In the genomic region with DNA sequence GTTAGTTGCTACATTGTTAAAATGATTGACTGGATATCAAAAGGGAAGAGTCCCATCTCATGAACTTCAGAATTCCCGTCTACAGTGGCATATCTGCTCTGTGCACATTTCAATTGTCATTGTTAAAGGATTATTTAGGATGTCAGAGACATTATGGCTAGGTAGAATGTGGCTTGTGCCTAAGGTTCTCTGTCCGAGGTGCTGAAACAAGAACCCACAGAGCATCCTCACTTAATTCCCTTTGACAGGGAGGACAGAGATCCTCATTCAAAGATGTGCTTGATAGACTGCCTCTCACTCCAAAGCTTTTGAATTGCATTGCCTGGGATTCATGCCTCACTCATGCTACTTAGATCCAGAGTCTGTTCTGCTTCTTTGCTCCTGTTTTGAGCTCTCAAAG, we compare ENCODE assay signal across 19 mouse cellular contexts.
DNase-seq lines count a peak whose midpoint lies in the region; ATAC-seq lines count a peak whose summit lies in the region.
"Had no signal": no experiment of that assay in that cellular context is flagged by ENCODE, and none has a peak within 500 bp of the region (broad histone marks: within the 10 kb centered on the region; RNA-seq: fewer than 3 reads in every experiment).

No protein-coding gene starts in this region.

- H3K36me3 ChIP-seq in kidney, embryonic 14.5 days (ENCODE audit: control insufficient read depth, insufficient read depth, low read length), result no peaks in the 10 kb centered on the region
- H3K36me3 ChIP-seq: embryonic facial prominence, embryonic 12.5 days; forebrain, embryonic 12.5 days; G1E; heart, embryonic 12.5 days; limb, embryonic 12.5 days; midbrain, embryonic 12.5 days; neural tube, embryonic 12.5 days; stomach, embryonic 15.5 days had no signal

- no peak overlapping the region for H3K4me3 ChIP-seq in kidney, embryonic 14.5 days (ENCODE audit: low read length)
- H3K4me3 ChIP-seq: embryonic facial prominence, embryonic 12.5 days; forebrain, embryonic 12.5 days; heart, embryonic 12.5 days; limb, embryonic 12.5 days; midbrain, embryonic 12.5 days; neural tube, embryonic 12.5 days; stomach, embryonic 15.5 days had no signal

- WGBS in kidney, embryonic 14.5 days, result 2% methylated on average over 2 of the region's 2 CpGs

- DNase-seq in adrenal gland, postnatal 10 days, result peak; percentile 15
- DNase-seq in adrenal gland, adult 2 months, result no peak
- DNase-seq in kidney, postnatal 4 days, result peak; percentile 49 to 50
- DNase-seq in embryo, embryonic 10 days (ENCODE audit: low spot score), result peak; percentile 68
- DNase-seq in retina, embryonic 14.5 days (ENCODE audit: low spot score), result peak; percentile 55
- no peak for DNase-seq in layer of hippocampus, adult 18-20 months (ENCODE audit: low spot score in 2 of 2)
- DNase-seq: gastrocnemius, postnatal 10 days; layer of hippocampus, adult 9-11 months; lung, adult 2 months had no signal

- no peak overlapping the region for H3K4me2 ChIP-seq in kidney, embryonic 14.5 days (replicated peaks; ENCODE audit: low read depth, low read length)
- H3K4me2 ChIP-seq: embryonic facial prominence, embryonic 12.5 days; forebrain, embryonic 12.5 days; heart, embryonic 12.5 days; limb, embryonic 12.5 days; midbrain, embryonic 12.5 days; neural tube, embryonic 12.5 days; stomach, embryonic 15.5 days had no signal

- no peaks in the 10 kb centered on the region for H3K9me3 ChIP-seq in kidney, embryonic 14.5 days (ENCODE audit: control insufficient read depth, low read length)
- H3K9me3 ChIP-seq: embryonic facial prominence, embryonic 12.5 days; forebrain, embryonic 12.5 days; heart, embryonic 12.5 days; limb, embryonic 12.5 days; midbrain, embryonic 12.5 days; neural tube, embryonic 12.5 days; stomach, embryonic 15.5 days had no signal

- no peak overlapping the region for H3K27ac ChIP-seq in kidney, embryonic 14.5 days (ENCODE audit: low read depth, low read length)
- H3K27ac ChIP-seq: embryonic facial prominence, embryonic 12.5 days; forebrain, embryonic 12.5 days; limb, embryonic 12.5 days; midbrain, embryonic 12.5 days; neural tube, embryonic 12.5 days; stomach, embryonic 15.5 days had no signal

- no peak for ATAC-seq in kidney, embryonic 14.5 days (ENCODE audit: low FRiP score, low TSS enrichment)
- no peak for ATAC-seq in frontal cortex, adult (ENCODE audit: low TSS enrichment)

- H3K9ac ChIP-seq in kidney, embryonic 14.5 days (ENCODE audit: low read depth, low read length), result no peak overlapping the region
- H3K9ac ChIP-seq: embryonic facial prominence, embryonic 12.5 days; forebrain, embryonic 12.5 days; heart, embryonic 12.5 days; limb, embryonic 12.5 days; midbrain, embryonic 12.5 days; neural tube, embryonic 12.5 days; stomach, embryonic 15.5 days had no signal

- H3K27me3 ChIP-seq in kidney, embryonic 14.5 days (ENCODE audit: control insufficient read depth, insufficient read depth, low read length), result no peaks in the 10 kb centered on the region
- H3K27me3 ChIP-seq: embryonic facial prominence, embryonic 12.5 days; heart, embryonic 12.5 days; limb, embryonic 12.5 days; midbrain, embryonic 12.5 days; neural tube, embryonic 12.5 days; stomach, embryonic 15.5 days had no signal

- H3K4me1 ChIP-seq in kidney, embryonic 14.5 days (ENCODE audit: control insufficient read depth, insufficient read depth, low read length), result no peaks in the 10 kb centered on the region
- H3K4me1 ChIP-seq: embryonic facial prominence, embryonic 12.5 days; forebrain, embryonic 12.5 days; heart, embryonic 12.5 days; limb, embryonic 12.5 days; midbrain, embryonic 12.5 days; neural tube, embryonic 12.5 days; stomach, embryonic 15.5 days had no signal

Comparison
In these comparisons a context has a peak if more than half of its experiments do, and no peak if none do; other contexts are left out.
1. DNase-seq: peak in adrenal gland, postnatal 10 days (single experiment), kidney, postnatal 4 days (2 of 2), embryo, embryonic 10 days (single experiment) and retina, embryonic 14.5 days (single experiment); none in adrenal gland, adult 2 months (single experiment) and layer of hippocampus, adult 18-20 months (0 of 2).